Mouse (Mus musculus): ENCODE data around the gene Krtap5-5.
"Not testable (repeated sequence)": the region's sequence is repeated elsewhere in the genome, so short reads cannot be mapped to it uniquely, and the experiment has no call there.

Krtap5-5 gene

GRCm38 (mm10) chr7:142229871-142230270, at the start of gene Krtap5-5:
Gene Krtap5-5 (minus strand): TSS chr7:142229971.
- DNase-seq (ENCODE audit: extremely low read depth, low read depth): not testable (repeated sequence)

GRCm38 (mm10) chr7:142279291-142279690, 49.5 kb upstream of the Krtap5-5 start:
- not testable (repeated sequence) for DNase-seq (ENCODE audit: extremely low read depth, low read depth)

- DNase-seq (ENCODE audit: extremely low read depth, low read depth): not testable (repeated sequence)
Observed at GRCm38 (mm10) chr7:142278183-142278582, 48.4 kb upstream of the Krtap5-5 start.

GRCm38 (mm10) chr7:142274263-142274662, 44.5 kb upstream of the Krtap5-5 start, which contains the start of gene Gm4559:
Gene Gm4559 (minus strand): TSS chr7:142274363.
- DNase-seq (ENCODE audit: extremely low read depth, low read depth): not testable (repeated sequence)

- DNase-seq (ENCODE audit: extremely low read depth, low read depth): not testable (repeated sequence)
Observed at GRCm38 (mm10) chr7:142258254-142258653, 28.5 kb upstream of the Krtap5-5 start, which contains the start of gene Gm2431. Gene Gm2431 (minus strand): TSS chr7:142258354.

GRCm38 (mm10) chr7:142255517-142255916, 25.7 kb upstream of the Krtap5-5 start:
- DNase-seq (ENCODE audit: extremely low read depth, low read depth): no peak

GRCm38 (mm10) chr7:142249824-142250223, 20.1 kb upstream of the Krtap5-5 start:
- DNase-seq (ENCODE audit: extremely low read depth, low read depth): peak; percentile 5

GRCm38 (mm10) chr7:142240978-142241377, 11.2 kb upstream of the Krtap5-5 start, which contains the start of gene Gm40460:
Gene Gm40460 (minus strand): TSS chr7:142241078.
- DNase-seq (ENCODE audit: extremely low read depth, low read depth): no peak

- no peak for DNase-seq (ENCODE audit: extremely low read depth, low read depth)
Observed at GRCm38 (mm10) chr7:142231540-142231939, 1.8 kb upstream of the Krtap5-5 start.

- no peak for DNase-seq (ENCODE audit: extremely low read depth, low read depth)
Observed at GRCm38 (mm10) chr7:142224518-142224917, 5.3 kb downstream of the Krtap5-5 start.

GRCm38 (mm10) chr7:142212136-142212535, 17.6 kb downstream of the Krtap5-5 start:
- DNase-seq (ENCODE audit: extremely low read depth, low read depth): not testable (repeated sequence)

GRCm38 (mm10) chr7:142211559-142211958, 18.2 kb downstream of the Krtap5-5 start, which contains the start of gene Gm7579:
Gene Gm7579 (plus strand): TSS chr7:142211859.
- no peak for DNase-seq (ENCODE audit: extremely low read depth, low read depth)

- DNase-seq (ENCODE audit: extremely low read depth, low read depth): not testable (repeated sequence)
Observed at GRCm38 (mm10) chr7:142206891-142207290, 22.9 kb downstream of the Krtap5-5 start.

- DNase-seq (ENCODE audit: extremely low read depth, low read depth): no peak
Observed at GRCm38 (mm10) chr7:142205488-142205887, 24.3 kb downstream of the Krtap5-5 start.

- no peak for DNase-seq (ENCODE audit: extremely low read depth, low read depth)
Observed at GRCm38 (mm10) chr7:142201064-142201463, 28.7 kb downstream of the Krtap5-5 start, which contains the start of gene Krtap5-3. Gene Krtap5-3 (plus strand): TSS chr7:142201364.

- DNase-seq (ENCODE audit: extremely low read depth, low read depth): no peak
Observed at GRCm38 (mm10) chr7:142198748-142199147, 31.0 kb downstream of the Krtap5-5 start.

- no peak for DNase-seq (ENCODE audit: extremely low read depth, low read depth)
Observed at GRCm38 (mm10) chr7:142190289-142190688, 39.5 kb downstream of the Krtap5-5 start, which contains the start of gene Gm10153. Gene Gm10153 (minus strand): TSS chr7:142190389.

GRCm38 (mm10) chr7:142188156-142188555, 41.6 kb downstream of the Krtap5-5 start:
- no peak for DNase-seq (ENCODE audit: extremely low read depth, low read depth)

- no peak for DNase-seq (ENCODE audit: extremely low read depth, low read depth)
Observed at GRCm38 (mm10) chr7:142181021-142181420, 48.8 kb downstream of the Krtap5-5 start.

All from MEL-GATA-1-ER (cell line).